Mouse (Mus musculus) CH12.LX (cell line): Measurements from ENCODE around the gene Tmem63c. TPM values are rescaled to one million over a fixed set of nuclear protein-coding genes. Genes with fewer than 3 reads are reported as not detected.

Experiments used
- DNase-seq: peaks from one replicate; pipeline ENCODE4 v3.0.0-alpha.2; 2013; ENCODE audit errors: extremely low read depth
- H3K27ac ChIP-seq: 2 replicates; pipeline ENCODE4 v1.5.1; 2012; ENCODE audit warnings: low read depth, mild to moderate bottlenecking, control low read depth, moderate library complexity; ENCODE audit not compliant: insufficient read depth
- H3K27me3 ChIP-seq: replicated peaks from 2 replicates; pipeline ENCODE3; 2012; ENCODE audit warnings: inconsistent platforms
- H3K36me3 ChIP-seq, 2 experiments: replicated peaks in 1 of 2; 2 replicates each; pipeline versions ENCODE3 to v1.6.1; 2012; ENCODE audit warnings: inconsistent platforms in 1 of 2, low read length in 1 of 2, mild to moderate bottlenecking in 1 of 2, mixed read lengths in 1 of 2, moderate library complexity in 1 of 2; ENCODE audit not compliant: control insufficient read depth in 1 of 2, insufficient read depth in 1 of 2
- H3K4me1 ChIP-seq, 2 experiments: 2 replicates each; pipeline ENCODE4 v1.6.1; 2012; ENCODE audit warnings: inconsistent platforms in 1 of 2, moderate library complexity in 1 of 2; ENCODE audit not compliant: insufficient read depth in 2 of 2, control insufficient read depth in 1 of 2
- H3K4me2 ChIP-seq: 2 replicates; pipeline ENCODE4 v1.6.1; 2012; ENCODE audit warnings: low read depth, mild to moderate bottlenecking, control low read depth; ENCODE audit not compliant: poor library complexity, insufficient read depth, severe bottlenecking
- H3K4me3 ChIP-seq, 3 experiments: fragments of 150-350 bp in 1 of 3; sonication (generic) in 1 of 3; replicated peaks in 1 of 3; 2 replicates each; pipeline versions ENCODE3 to v1.5.1; 2011 to 2012; ENCODE audit warnings: low read depth in 2 of 3, low read length in 2 of 3, mild to moderate bottlenecking in 2 of 3, moderate library complexity in 2 of 3, control low read depth in 1 of 3, improper control_type of control experiment in 1 of 3, inconsistent platforms in 1 of 3, mixed read lengths in 1 of 3; ENCODE audit not compliant: poor library complexity in 1 of 3
- H3K79me2 ChIP-seq: replicated peaks from 2 replicates; pipeline ENCODE4 v1.6.1; 2012; ENCODE audit warnings: mild to moderate bottlenecking, moderate library complexity; ENCODE audit not compliant: control insufficient read depth, poor library complexity, insufficient read depth, severe bottlenecking; ENCODE audit errors: extremely low read depth
- H3K9ac ChIP-seq: 2 replicates; pipeline ENCODE4 v1.6.1; 2012; ENCODE audit warnings: low read depth, mild to moderate bottlenecking, control low read depth, moderate library complexity; ENCODE audit not compliant: insufficient read depth
- H3K9me3 ChIP-seq: replicated peaks from 2 replicates; pipeline ENCODE3; 2012; ENCODE audit warnings: low read length, inconsistent platforms, mixed read lengths
- CHD1 ChIP-seq: IDR thresholded peaks from 2 replicates; pipeline ENCODE4 v1.6.1; 2012; ENCODE audit warnings: low read depth, low read length, improper control_type of control experiment, inconsistent platforms
- GABPA ChIP-seq: IDR thresholded peaks from 2 replicates; pipeline ENCODE4 v1.6.1; 2012; ENCODE audit warnings: low read depth, low read length, improper control_type of control experiment, inconsistent platforms; ENCODE audit not compliant: insufficient replicate concordance
- MAFK ChIP-seq: IDR thresholded peaks from 2 replicates; pipeline ENCODE4 v1.6.1; 2011; ENCODE audit warnings: low read length, improper control_type of control experiment; ENCODE audit not compliant: insufficient replicate concordance
- MEF2A ChIP-seq: IDR thresholded peaks from 2 replicates; pipeline ENCODE4 v1.6.1; 2014; ENCODE audit warnings: low read depth, mild to moderate bottlenecking, inconsistent platforms, low read length, improper control_type of control experiment, borderline replicate concordance
- MYC ChIP-seq: IDR thresholded peaks from 2 replicates; pipeline ENCODE4 v1.6.1; 2011; ENCODE audit warnings: low read depth, mild to moderate bottlenecking, improper control_type of control experiment, low read length
- POLR2A ChIP-seq: IDR thresholded peaks from 2 replicates; pipeline ENCODE4 v1.6.1; 2011; ENCODE audit warnings: low read depth, mild to moderate bottlenecking, improper control_type of control experiment, low read length
- ZC3H11A ChIP-seq: IDR thresholded peaks from 2 replicates; pipeline ENCODE4 v1.6.1; 2012; ENCODE audit warnings: low read depth, mild to moderate bottlenecking, inconsistent platforms, low read length, improper control_type of control experiment
- ZMIZ1 ChIP-seq: IDR thresholded peaks from 2 replicates; pipeline ENCODE4 v1.6.1; 2012; ENCODE audit warnings: low read depth, mild to moderate bottlenecking, inconsistent platforms, low read length, improper control_type of control experiment
- ZNF384 ChIP-seq: IDR thresholded peaks from 2 replicates; pipeline ENCODE4 v1.6.1; 2012; ENCODE audit warnings: low read depth, low read length, improper control_type of control experiment, inconsistent platforms
- dilution Hi-C: fragments of 300-500 bp; cut with MboI; formaldehyde crosslinking; loops from 2 replicates; pipeline ENCODE4 v1.14.3; 2020; ENCODE audit warnings: low sequenced_read_pairs; ENCODE audit not compliant: extremely low pct_unique_long_range_greater_than_20kb, extremely low pct_ligation_motif_present
- in situ Hi-C: fragments of 300-500 bp; cut with MboI; formaldehyde crosslinking; loops from 3 replicates; pipeline ENCODE4 v1.14.3; 2019; ENCODE audit warnings: low sequenced_read_pairs, low pct_ligation_motif_present, low pct_unique_long_range_greater_than_20kb, mixed read lengths
- polyA plus RNA-seq: library from polyadenylated mRNA; unstranded; fragments of >175 nt; gene quantifications from 2 replicates; pipeline ENCODE4 v1.2.1, GENCODE M21; 2012; ENCODE audit warnings: low read depth; ENCODE audit not compliant: insufficient read length
- total RNA-seq, 2 experiments: library from RNA; depleted of rRNA; stranded (reverse); fragments of 300-350 nt in 1 of 2; fragments of >200 nt in 1 of 2; gene quantifications; 2 replicates each; pipeline ENCODE4 v1.2.3; 2012 to 2014

Tmem63c gene
- total and polyA plus RNA-seq, 3 experiments = 0.08 to 0.53 (median 0.11) TPM

DNA sequence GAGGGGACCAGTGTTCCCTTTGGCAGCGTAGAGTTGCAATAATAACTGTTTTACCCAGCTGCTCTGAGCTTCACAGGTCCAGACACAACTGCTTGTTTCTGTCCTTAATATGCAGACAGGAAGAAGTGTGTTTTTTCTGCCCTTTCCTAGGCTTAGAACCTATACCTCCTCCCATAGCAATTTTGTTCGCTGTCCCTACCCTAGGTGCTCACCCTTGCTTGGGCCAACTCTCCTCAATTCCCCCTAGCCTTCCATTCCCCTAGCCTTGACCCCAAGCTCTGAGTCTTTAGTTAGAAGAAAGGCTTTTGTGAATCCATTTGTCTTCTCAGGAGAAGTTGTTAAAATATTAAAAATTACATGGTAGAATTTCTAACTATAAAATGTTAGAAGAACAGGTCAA, 117.6 kb downstream of the Tmem63c start:
- Histone ChIP-seq H3K79me2 (no peaks in the 10 kb centered on the region), H3K4me3 (no peak overlapping the region), H3K36me3 (peaks cover 8 to 31% of the 10 kb centered on the region in 2 experiments), H3K9ac (no peak overlapping the region), H3K4me2 (no peak overlapping the region), H3K27me3 (no peaks in the 10 kb centered on the region), H3K27ac (no peak overlapping the region), H3K9me3 (no peaks in the 10 kb centered on the region), H3K4me1 (peaks cover 0 to 3% of the 10 kb centered on the region in 2 experiments; a peak in 1 of 4 replicates)
- TF ChIP-seq MYC (no peak), MEF2A (no peak), POLR2A (no peak), MAFK (no peak), GABPA (no peak), ZNF384 (no peak), ZMIZ1 (no peak), CHD1 (no peak), ZC3H11A (no peak)
- dilution Hi-C loops (no loop called here), in situ Hi-C loops (no loop called here)
- DNase-seq = no peak

Other genes starting within 250 kb of the Tmem63c start
- 19.6 and 21.4 TPM in 2 replicates for gene Irf2bpl, start 136.5 kb upstream of the Tmem63c start, total RNA-seq (2012; rRNA removed)
- gene Irf2bpl, start 136.5 kb upstream of the Tmem63c start, total RNA-seq (2014; rRNA removed) = 7.0 and 8.2 TPM in 2 replicates
- 10.2 and 12.1 TPM in 2 replicates for gene Irf2bpl, start 136.5 kb upstream of the Tmem63c start, polyA plus RNA-seq
- gene Cipc, start 74.3 kb upstream of the Tmem63c start, total RNA-seq (2012; rRNA removed) = 18.7 and 19.6 TPM in 2 replicates
- gene Cipc, start 74.3 kb upstream of the Tmem63c start, total RNA-seq (2014; rRNA removed) = 15.7 and 16.7 TPM in 2 replicates
- gene Cipc, start 74.3 kb upstream of the Tmem63c start, polyA plus RNA-seq = 17.5 and 20.5 TPM in 2 replicates
- gene Zdhhc22, start 30.9 kb upstream of the Tmem63c start, total RNA-seq (2012; rRNA removed) = not detected in 2 replicates
- gene Zdhhc22, start 30.9 kb upstream of the Tmem63c start, total RNA-seq (2014; rRNA removed) = not detected in 2 replicates
- not detected in 2 replicates for gene Zdhhc22, start 30.9 kb upstream of the Tmem63c start, polyA plus RNA-seq
- gene Ngb, start 81.2 kb downstream of the Tmem63c start, total RNA-seq (2012; rRNA removed) = 0.08 TPM in 1 of 2 replicates, not detected in the other
- 0.23 TPM in 1 of 2 replicates, not detected in the other for gene Ngb, start 81.2 kb downstream of the Tmem63c start, total RNA-seq (2014; rRNA removed)
- 0.15 TPM in 1 of 2 replicates, not detected in the other for gene Ngb, start 81.2 kb downstream of the Tmem63c start, polyA plus RNA-seq
- 16.7 and 22.3 TPM in 2 replicates for gene Gstz1, start 125.8 kb downstream of the Tmem63c start, total RNA-seq (2012; rRNA removed)
- gene Gstz1, start 125.8 kb downstream of the Tmem63c start, total RNA-seq (2014; rRNA removed) = 26.8 and 27.5 TPM in 2 replicates
- gene Gstz1, start 125.8 kb downstream of the Tmem63c start, polyA plus RNA-seq = 19.7 and 20.5 TPM in 2 replicates
- gene Pomt2, start 126.6 kb downstream of the Tmem63c start, total RNA-seq (2012; rRNA removed) = 12.4 and 12.8 TPM in 2 replicates
- 11.7 and 12.0 TPM in 2 replicates for gene Pomt2, start 126.6 kb downstream of the Tmem63c start, total RNA-seq (2014; rRNA removed)
- gene Pomt2, start 126.6 kb downstream of the Tmem63c start, polyA plus RNA-seq = 10.5 and 11.6 TPM in 2 replicates
- gene Samd15, start 178.4 kb downstream of the Tmem63c start, total RNA-seq (2012; rRNA removed) = 0.97 and 1.1 TPM in 2 replicates
- 0.28 and 1.8 TPM in 2 replicates for gene Samd15, start 178.4 kb downstream of the Tmem63c start, total RNA-seq (2014; rRNA removed)
- 2.8 and 3.9 TPM in 2 replicates for gene Samd15, start 178.4 kb downstream of the Tmem63c start, polyA plus RNA-seq
- 27.3 and 29.1 TPM in 2 replicates for gene Tmed8, start 179.1 kb downstream of the Tmem63c start, total RNA-seq (2012; rRNA removed)
- gene Tmed8, start 179.1 kb downstream of the Tmem63c start, total RNA-seq (2014; rRNA removed) = 27.9 and 29.3 TPM in 2 replicates
- gene Tmed8, start 179.1 kb downstream of the Tmem63c start, polyA plus RNA-seq = 29.4 and 34.8 TPM in 2 replicates
- gene Noxred1, start 217.4 kb downstream of the Tmem63c start, total RNA-seq (2012; rRNA removed) = 5.1 and 5.2 TPM in 2 replicates
- gene Noxred1, start 217.4 kb downstream of the Tmem63c start, total RNA-seq (2014; rRNA removed) = 6.9 and 8.0 TPM in 2 replicates
- 10.0 and 10.4 TPM in 2 replicates for gene Noxred1, start 217.4 kb downstream of the Tmem63c start, polyA plus RNA-seq
- gene Vipas39, start 244.9 kb downstream of the Tmem63c start, total RNA-seq (2012; rRNA removed) = 32.1 and 33.7 TPM in 2 replicates
- 44.4 and 47.2 TPM in 2 replicates for gene Vipas39, start 244.9 kb downstream of the Tmem63c start, total RNA-seq (2014; rRNA removed)
- gene Vipas39, start 244.9 kb downstream of the Tmem63c start, polyA plus RNA-seq = 27.9 and 30.2 TPM in 2 replicates
- gene Ahsa1, start 245.1 kb downstream of the Tmem63c start, total RNA-seq (2012; rRNA removed) = 288 and 397 TPM in 2 replicates
- gene Ahsa1, start 245.1 kb downstream of the Tmem63c start, total RNA-seq (2014; rRNA removed) = 456 and 483 TPM in 2 replicates
- 392 and 523 TPM in 2 replicates for gene Ahsa1, start 245.1 kb downstream of the Tmem63c start, polyA plus RNA-seq